ENCODE assay signal across 14 mouse cellular contexts in the genomic region with DNA sequence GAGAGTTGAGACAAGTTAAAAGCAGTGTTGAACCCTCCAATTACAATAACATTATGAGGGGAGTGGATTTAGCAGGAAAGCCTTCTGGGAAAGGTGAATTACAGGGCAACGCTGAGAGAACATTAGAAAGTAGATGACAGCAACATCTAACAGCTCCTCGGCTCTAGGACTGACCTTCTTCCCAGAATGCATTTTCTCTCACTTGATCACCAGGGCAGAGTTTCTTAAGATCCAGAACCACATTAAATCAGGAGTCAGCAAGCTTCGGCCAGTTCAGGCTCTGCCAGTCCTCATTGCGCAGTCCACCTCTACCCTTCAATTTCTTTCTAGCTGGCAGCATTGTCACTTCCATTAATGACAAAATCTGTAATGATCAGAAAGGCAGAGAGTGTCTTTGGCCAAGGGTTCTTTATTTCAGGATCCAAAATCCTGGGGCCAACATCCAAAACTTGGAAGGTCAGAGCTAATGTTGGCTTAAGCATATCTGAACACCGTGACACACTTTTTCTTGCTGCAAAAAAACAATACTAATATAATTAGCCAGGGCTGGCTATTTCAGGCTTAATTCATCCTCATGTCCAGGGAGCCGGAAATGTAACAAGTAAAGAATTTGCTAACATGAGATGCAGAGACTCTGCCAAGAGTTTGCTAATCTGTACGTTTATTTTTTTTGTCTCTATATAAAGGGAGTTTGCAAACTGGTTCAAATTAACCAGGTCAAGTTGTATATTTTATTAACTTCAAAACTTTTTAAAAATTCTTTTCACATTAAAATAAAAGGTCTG.
DNase-seq lines count a peak whose midpoint lies in the region; ATAC-seq and TF ChIP-seq lines count a peak whose summit lies in the region.
"Had no signal": no experiment of that assay in that cellular context is flagged by ENCODE, and none has a peak within 500 bp of the region (broad histone marks: within the 10 kb centered on the region; RNA-seq: fewer than 3 reads in every experiment).

No protein-coding gene starts in this region.

- H3K4me3 ChIP-seq in hindbrain, postnatal 0 days (ENCODE audit: low read length): no peak overlapping the region
- no peak overlapping the region for H3K4me3 ChIP-seq in hindbrain, embryonic 13.5 days
- H3K4me3 ChIP-seq: forebrain, embryonic 15.5 days had no signal

- peak; percentile 0 for DNase-seq in cerebellum, adult 8-10 months
- DNase-seq in cerebellum, adult 11-12 months: no peak
- peak; percentile 17 to 31 for DNase-seq in heart, postnatal 10 days
- no peak for DNase-seq in heart, adult 11 months
- DNase-seq in Muller cell, postnatal 12 days (ENCODE audit: inconsistent ontology term): peak; percentile 33
- DNase-seq in kidney, postnatal 14 days: peak; percentile 10
- DNase-seq in hindbrain, postnatal 0 days (ENCODE audit: low spot score): no peak
- DNase-seq: B cell, adult 2 months; gastrocnemius, postnatal 10 days had no signal

- no peak overlapping the region for H3K27ac ChIP-seq in hindbrain, postnatal 0 days
- H3K27ac ChIP-seq in hindbrain, embryonic 13.5 days: no peak overlapping the region
- H3K27ac ChIP-seq: forebrain, embryonic 15.5 days; hindbrain, embryonic 14.5 days had no signal

- WGBS in hindbrain, postnatal 0 days: 57% methylated on average over 7 of the region's 7 CpGs
- 80% methylated on average over 7 of the region's 7 CpGs for WGBS in hindbrain, embryonic 13.5 days

- H3K4me2 ChIP-seq in hindbrain, postnatal 0 days (ENCODE audit: low read depth, low read length): no peak overlapping the region
- no peak overlapping the region for H3K4me2 ChIP-seq in hindbrain, embryonic 13.5 days
- H3K4me2 ChIP-seq: forebrain, embryonic 15.5 days; hindbrain, embryonic 14.5 days had no signal

- H3K9ac ChIP-seq in hindbrain, postnatal 0 days (replicated peaks; ENCODE audit: low read length): no peak overlapping the region
- H3K9ac ChIP-seq in hindbrain, embryonic 13.5 days: no peak overlapping the region
- H3K9ac ChIP-seq: forebrain, embryonic 15.5 days; hindbrain, embryonic 14.5 days had no signal

- no peaks in the 10 kb centered on the region for H3K27me3 ChIP-seq in hindbrain, postnatal 0 days (ENCODE audit: insufficient read depth, low read length)
- no peaks in the 10 kb centered on the region for H3K27me3 ChIP-seq in hindbrain, embryonic 13.5 days
- H3K27me3 ChIP-seq: forebrain, embryonic 15.5 days had no signal

- H3K36me3 ChIP-seq in hindbrain, postnatal 0 days (ENCODE audit: insufficient read depth, low read length): no peaks in the 10 kb centered on the region
- H3K36me3 ChIP-seq in hindbrain, embryonic 13.5 days: no peaks in the 10 kb centered on the region
- H3K36me3 ChIP-seq: forebrain, embryonic 15.5 days; G1E had no signal

- intact Hi-C loops in heart, postnatal 10 days (cut with DNase I): no loop called here

- no peak for ATAC-seq in hindbrain, postnatal 0 days
- no peak for ATAC-seq in hindbrain, embryonic 13.5 days (ENCODE audit: low FRiP score)
- ATAC-seq: activated CD4-positive, CD25-positive, alpha-beta regulatory T cell, adult 4 months; forebrain, embryonic 15.5 days had no signal

- H3K9me3 ChIP-seq in hindbrain, postnatal 0 days (ENCODE audit: low read length): no peaks in the 10 kb centered on the region
- H3K9me3 ChIP-seq in hindbrain, embryonic 13.5 days: no peaks in the 10 kb centered on the region
- H3K9me3 ChIP-seq: forebrain, embryonic 15.5 days; G1E had no signal

- no peak for TF ChIP-seq CTCF in hindbrain, postnatal 0 days (IDR thresholded peaks at IDR 0.05; ENCODE audit: low read depth)

- H3K4me1 ChIP-seq in hindbrain, postnatal 0 days (ENCODE audit: insufficient read depth, low read length): no peaks in the 10 kb centered on the region
- H3K4me1 ChIP-seq in hindbrain, embryonic 13.5 days (replicated peaks): 0 out of 2 replicates have a peak, but pooled peaks cover 3% of the 10 kb centered on the region
- H3K4me1 ChIP-seq: forebrain, embryonic 15.5 days had no signal

Comparison
In these comparisons a context has a peak if more than half of its experiments do, and no peak if none do; other contexts are left out.
1. DNase-seq: peak in cerebellum, adult 8-10 months (single experiment), heart, postnatal 10 days (2 of 2), Muller cell, postnatal 12 days (single experiment) and kidney, postnatal 14 days (single experiment); none in cerebellum, adult 11-12 months (single experiment), heart, adult 11 months (single experiment) and hindbrain, postnatal 0 days (single experiment).